Mouse (Mus musculus) ovary, adult 2 months (tissue): ENCODE results near the gene Gm3636. TPM values are rescaled to one million over a fixed set of nuclear protein-coding genes. Genes with fewer than 3 reads are reported as not detected.

Experiments
- polyA plus RNA-seq: library from polyadenylated mRNA; depleted of rRNA; stranded (reverse); fragments of >200 nt; gene quantifications from 2 replicates; pipeline ENCODE4 v1.2.3, GENCODE M21; 2012; rRNA removed

The Gm3636 gene
- polyA plus RNA-seq, result 0.35 TPM in 1 of 2 replicates, not detected in the other

DNA sequence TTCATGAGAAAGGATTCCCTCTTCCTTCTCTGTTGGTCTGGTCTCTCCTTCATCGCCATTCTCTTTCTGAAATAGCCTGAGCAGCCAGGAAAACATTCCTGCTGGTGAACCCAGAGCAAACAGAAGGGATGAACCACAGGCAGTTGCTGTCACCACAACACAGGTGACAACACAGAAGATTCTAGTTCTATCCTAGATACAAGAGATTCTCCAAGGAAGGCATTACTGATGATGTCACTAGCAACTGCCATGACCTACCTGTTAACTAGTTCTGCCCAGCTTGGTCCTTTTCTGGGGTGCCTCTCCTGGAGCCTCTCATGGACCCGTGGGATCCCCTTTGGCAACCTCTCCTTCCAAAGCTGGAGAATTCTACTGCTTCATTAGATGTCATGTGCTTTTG lies at the start of gene Gm3636:
Gene Gm3636 (minus strand): TSS at position 101 of the 400 bp plus-strand sequence.

GRCm38 (mm10) chr14:6774311-6774710 lies 32.2 kb upstream of the Gm3636 start, which contains the start of gene Gm8362:
Gene Gm8362 (minus strand): TSS chr14:6774411.

DNA sequence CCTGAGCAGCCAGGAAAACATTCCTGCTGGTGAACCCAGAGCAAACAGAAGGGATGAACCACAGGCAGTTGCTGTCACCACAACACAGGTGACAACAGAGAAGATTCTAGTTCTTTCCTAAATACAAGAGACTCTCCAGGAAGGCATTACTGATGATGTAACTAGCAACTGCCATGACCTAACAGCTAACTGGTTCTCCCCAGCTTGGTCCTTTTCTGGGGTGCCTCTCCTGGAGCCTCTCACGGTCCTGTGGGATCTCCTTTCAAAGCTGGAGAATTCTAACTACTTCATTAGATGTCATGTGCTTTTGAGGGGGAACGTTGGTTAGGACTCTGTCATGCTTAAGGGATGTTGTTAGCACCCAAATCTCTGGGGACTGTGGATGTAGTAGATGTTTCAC lies 22.0 kb downstream of the Gm3636 start, which contains the start of gene Gm8050:
Gene Gm8050 (minus strand): TSS at position 101 of the 400 bp plus-strand sequence.

Other genes starting within 250 kb of the Gm3636 start
- not detected in 2 replicates for gene Gm8356, start 205.0 kb downstream of the Gm3636 start, polyA plus RNA-seq
- gene Gm3629, start 151.7 kb downstream of the Gm3636 start, polyA plus RNA-seq, result not detected in 2 replicates
- gene Gm3460, start 119.9 kb downstream of the Gm3636 start, polyA plus RNA-seq, result not detected in 2 replicates
- gene Gm10251, start 58.2 kb downstream of the Gm3636 start, polyA plus RNA-seq, result not detected in 2 replicates
- not detected in 2 replicates for gene Gm8050, start 22.1 kb downstream of the Gm3636 start, polyA plus RNA-seq
- gene Gm8362, start 32.1 kb upstream of the Gm3636 start, polyA plus RNA-seq, result not detected in 2 replicates
- not detected in 2 replicates for gene Gm3642, start 98.0 kb upstream of the Gm3636 start, polyA plus RNA-seq
- not detected in 2 replicates for gene Gm3667, start 147.6 kb upstream of the Gm3636 start, polyA plus RNA-seq
- not detected in 2 replicates for gene Gm6356, start 231.5 kb upstream of the Gm3636 start, polyA plus RNA-seq